Mouse (Mus musculus) left cerebral cortex, postnatal 25 days (tissue): ENCODE measurements at regions not wholly inside any gene's neighbourhood (a gene's known extent, or its start where the extent isn't known, plus 50 kb on each side); places are given as distances from the start of the nearest gene placed in this dataset.
A peak's percentile ranks its signal among the peaks of the same experiment; 100 is the strongest.

Experiments
- DNase-seq, 2 experiments: peaks; one replicate each; pipeline ENCODE4 v3.0.0; 2022; ENCODE audit warnings: low spot score in 2 of 2, mixed read lengths in 1 of 2
- intact Hi-C: fragments of 180-260 bp; cut with DNase I; formaldehyde crosslinking; loops from one replicate; pipeline ENCODE4 v1.15.1; 2025

- DNase-seq: no peak
- intact Hi-C loops: no loop called here
These were observed 510.6 kb upstream of the Plxna2 start for GRCm38 (mm10) chr1:194107271-194107938.

DNA sequence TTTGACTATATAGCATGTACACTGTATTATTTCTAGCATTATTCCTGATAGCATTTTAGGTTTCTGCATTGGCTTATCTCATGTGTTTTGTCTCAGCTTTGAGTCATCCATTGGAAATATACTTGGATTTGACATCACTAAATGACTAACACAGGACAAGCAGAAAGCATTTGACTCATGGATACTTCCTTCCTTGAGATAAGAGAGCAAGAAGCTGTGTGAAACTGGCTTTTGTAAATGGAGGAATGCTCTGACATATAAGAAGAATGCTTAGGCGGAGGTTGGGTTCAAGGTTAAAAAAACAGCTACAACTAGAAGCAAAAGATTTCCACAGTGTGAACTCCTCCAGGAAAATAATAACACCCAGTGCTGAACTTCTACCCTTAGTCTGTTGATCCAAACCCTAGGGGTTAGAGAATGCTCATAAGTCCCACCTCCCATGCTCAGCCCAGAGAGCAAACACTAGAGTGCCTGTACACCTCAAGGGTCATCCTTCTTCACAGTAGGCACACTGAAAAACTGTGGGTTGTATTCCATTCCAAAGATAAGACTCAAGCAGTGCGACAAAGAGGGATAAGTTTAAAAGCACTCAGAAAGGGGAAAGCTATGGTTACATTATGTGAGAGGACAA is 528.0 kb upstream of the Plxna2 start:
- intact Hi-C loops: no loop called here
- peak in 1 of 2 experiments; percentile 31 for DNase-seq

- intact Hi-C loops: loop anchor here (10.0 kb wide), 1 partner anchor 324 kb away; no protein-coding TSS in a partner anchor
- no peak for DNase-seq
These were observed 559.5 kb upstream of the Plxna2 start for GRCm38 (mm10) chr1:194058512-194058911.

DNA sequence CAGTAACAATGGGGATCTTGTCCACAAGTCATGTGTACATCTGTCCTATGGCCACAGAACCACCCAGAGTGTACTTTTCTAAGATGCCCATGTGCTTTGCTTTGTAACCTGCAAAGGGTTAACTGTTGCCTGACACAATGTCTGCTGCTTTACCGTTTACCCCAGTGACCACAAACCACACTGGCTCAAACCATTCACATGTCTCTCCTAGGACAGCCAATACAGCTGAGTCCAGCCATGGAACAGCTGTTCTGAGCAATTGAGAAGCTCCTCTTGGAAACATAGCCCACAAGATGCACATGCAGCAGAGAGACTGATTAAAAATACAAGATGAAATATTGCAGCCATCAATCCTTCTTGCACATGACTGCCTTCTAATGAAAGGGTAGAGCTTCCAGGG is 561.5 kb upstream of the Plxna2 start:
- no peak for DNase-seq
- intact Hi-C loops: loop anchor here (10.0 kb wide), 1 partner anchor 322 kb away; no protein-coding TSS in a partner anchor

- intact Hi-C loops: loop anchor here (2.0 to 10.0 kb wide), 6 partner anchors 203 to 637 kb away; no protein-coding TSS in a partner anchor
These were observed 568.2 kb upstream of the Plxna2 start for GRCm38 (mm10) chr1:194049746-194050351.

DNA sequence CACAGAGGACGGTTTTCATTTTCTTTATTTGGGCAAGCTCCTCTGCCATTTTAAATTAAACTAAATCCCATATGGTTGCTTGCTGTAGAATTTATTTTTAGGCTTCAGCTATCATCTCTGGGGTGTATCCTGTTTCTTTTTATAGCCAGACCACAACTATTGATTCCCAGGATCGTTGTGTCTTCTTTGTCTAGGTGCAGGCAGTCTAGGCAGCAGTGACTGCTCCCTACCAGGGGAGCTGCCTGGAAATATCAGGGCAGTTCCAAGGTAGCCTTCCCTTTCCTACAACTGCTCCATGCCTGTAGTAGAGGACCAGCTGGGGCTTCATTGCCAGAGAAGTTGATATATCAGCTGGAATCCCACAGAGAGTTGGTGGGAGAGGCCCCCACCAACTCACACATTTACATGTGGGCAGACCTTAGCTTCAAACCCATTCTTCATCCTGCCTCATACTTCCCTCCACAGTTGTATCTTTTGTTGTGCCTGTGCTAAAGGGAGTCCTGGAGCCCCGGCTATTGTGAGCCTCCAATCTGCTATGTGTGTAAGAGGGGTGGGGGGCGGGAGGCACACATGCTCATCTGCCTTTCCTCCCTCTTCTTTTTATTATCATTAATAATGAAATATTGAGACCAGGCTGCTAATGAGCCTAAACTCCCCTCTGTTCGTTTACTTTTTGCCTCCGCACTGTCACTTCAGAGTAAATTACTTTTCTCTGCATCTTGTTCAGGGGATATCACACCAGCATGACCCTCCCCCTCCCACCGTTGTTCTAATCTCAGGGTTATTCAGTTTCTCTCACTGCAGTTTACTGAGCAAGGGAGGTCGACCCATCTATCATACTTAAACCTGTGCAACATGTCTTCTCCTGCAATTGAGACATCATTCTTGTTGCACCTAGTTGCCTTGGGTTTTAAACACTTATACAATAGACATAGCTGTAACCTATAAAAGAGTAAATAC is 576.3 kb upstream of the Plxna2 start:
- intact Hi-C loops: loop anchor here (5.0 kb wide), 1 partner anchor 94 kb away; no protein-coding TSS in a partner anchor
- peak; percentile 3 to 44 for DNase-seq

More at GRCm38 (mm10) chr1:194049746-194050351, 568.2 kb upstream of the Plxna2 start:
- DNase-seq: peak; percentile 59 to 96

DNA sequence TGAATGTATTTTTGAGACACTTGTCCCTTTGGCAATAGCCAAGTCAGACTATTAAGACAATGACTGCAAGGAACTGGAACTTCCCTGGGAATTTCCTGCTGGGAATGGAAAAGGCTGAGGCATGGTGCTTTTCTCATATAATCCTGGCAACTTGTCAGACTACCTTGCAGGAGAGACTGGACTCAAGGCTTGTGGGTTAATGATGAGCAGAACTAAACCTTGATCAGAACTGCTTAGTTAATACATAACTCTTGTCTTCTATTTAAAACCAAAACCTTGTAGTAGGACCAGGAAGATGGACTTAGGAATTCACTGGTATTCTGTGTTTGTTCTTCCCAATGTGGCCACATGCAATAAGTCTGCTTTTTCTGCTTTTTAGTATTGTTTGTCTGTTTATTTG is 579.3 kb upstream of the Plxna2 start:
- no peak for DNase-seq
- intact Hi-C loops: no loop called here

DNA sequence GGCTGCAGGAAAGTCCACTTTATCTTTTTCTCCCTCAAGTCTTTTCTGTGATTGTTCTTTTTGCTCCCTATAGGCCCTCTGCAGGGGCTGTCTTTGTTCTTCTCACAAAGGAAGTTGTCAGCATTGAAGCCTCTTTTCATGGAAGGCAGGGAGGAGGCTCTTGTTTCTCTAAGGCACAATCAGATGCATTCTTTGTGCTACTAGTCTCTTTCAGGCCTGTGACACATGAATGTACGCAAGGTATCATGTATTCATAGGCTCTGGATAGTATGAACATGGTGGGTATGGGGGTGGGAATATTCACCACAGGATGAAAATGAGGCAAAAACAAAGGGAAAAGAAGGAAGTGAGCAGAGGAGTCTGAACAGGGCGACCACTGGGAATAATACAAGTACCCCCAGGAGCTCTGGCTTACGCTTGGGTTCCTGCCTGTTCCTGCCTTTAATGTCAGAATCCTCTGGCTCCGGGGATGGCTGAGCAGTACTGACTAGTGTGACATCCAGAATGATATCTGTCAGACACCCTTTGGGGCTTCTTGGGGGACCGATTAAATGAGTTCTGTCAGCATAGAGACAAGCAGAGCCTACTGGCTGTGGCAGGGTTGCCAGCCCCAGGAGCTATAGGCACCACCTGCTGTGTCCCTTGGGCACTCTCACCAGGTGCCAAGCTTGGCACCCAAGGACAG is 583.7 kb upstream of the Plxna2 start:
- intact Hi-C loops: no loop called here

GRCm38 (mm10) chr1:194032603-194033002 is 585.4 kb upstream of the Plxna2 start:
- intact Hi-C loops: no loop called here

More for the DNA sequence above, 583.7 kb upstream of the Plxna2 start:
- DNase-seq: no peak

DNA sequence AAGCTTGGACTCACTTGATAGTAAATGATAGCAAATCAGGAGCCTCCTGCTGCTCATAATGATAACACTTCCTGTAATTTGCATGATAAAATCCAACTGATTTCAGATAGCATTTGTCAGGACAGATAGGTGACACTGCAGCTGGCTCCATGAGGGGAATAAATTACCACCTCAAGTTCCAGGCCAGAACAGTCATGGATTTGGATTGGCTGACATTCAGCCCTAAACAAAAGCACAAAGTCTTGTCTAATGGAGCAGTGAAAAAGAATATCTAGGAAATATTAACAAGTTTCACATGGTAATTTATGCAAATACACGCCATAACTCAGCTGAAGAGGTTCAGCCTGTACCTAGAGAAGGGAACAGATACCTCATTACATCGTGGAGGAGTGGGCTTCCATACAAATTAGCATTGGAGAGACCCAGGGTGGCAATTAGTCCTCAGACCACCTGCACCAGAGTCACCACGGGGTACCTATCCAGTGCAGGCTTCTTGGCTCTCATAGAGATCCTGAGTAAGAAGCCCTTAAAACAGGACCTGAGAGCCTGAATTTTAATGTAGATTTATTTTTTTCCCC is 587.3 kb upstream of the Plxna2 start:
- no peak for DNase-seq
- intact Hi-C loops: no loop called here

More at GRCm38 (mm10) chr1:194032603-194033002, 585.4 kb upstream of the Plxna2 start:
- no peak for DNase-seq

GRCm38 (mm10) chr1:194026958-194027692 is 590.9 kb upstream of the Plxna2 start:
- intact Hi-C loops: no loop called here
- no peak for DNase-seq

DNA sequence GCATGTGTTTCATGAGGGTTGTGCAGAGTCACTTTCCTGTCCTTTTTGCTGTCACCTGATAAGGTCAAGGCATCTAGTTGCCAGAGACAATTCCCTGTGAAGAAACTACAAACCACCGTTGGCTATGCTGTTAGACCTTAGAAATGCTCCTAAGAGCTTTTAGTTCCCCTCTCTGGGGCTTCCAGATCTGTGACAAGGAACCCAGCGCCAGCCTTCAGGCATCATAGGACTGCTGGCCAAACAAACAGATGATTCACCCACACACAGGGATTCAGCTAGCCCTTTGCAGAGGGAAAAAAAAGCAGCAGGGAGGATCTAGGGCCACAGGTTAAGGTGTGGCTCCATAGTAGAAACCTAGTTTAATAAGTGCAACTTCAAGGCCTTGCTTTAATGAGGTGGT is 591.8 kb upstream of the Plxna2 start:
- intact Hi-C loops: no loop called here
- DNase-seq: no peak

DNA sequence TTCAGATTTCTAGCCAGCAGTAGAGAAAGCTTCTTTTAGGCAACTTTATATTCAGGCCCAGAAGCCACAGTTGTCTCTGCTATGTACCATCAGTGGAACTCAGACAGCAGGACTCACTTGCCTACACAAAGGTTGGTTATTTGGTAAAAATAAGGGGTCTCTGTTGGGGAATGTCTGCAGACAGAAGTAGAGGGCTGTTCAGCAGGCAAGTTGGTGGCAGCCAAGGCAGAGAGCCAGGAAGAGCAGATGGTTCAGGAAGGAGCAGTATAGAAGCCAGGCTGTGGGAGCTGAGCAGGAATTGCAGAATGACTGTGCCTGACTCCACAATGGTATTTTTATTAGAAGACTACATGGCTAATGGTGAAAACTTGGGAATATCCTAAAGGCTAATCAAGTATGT is 598.7 kb upstream of the Plxna2 start:
- peak; percentile 48 to 83 for DNase-seq

GRCm38 (mm10) chr1:193992226-193992625 is 622.1 kb upstream of the Camk1g start:
- DNase-seq: no peak
- intact Hi-C loops: no loop called here

More for the DNA sequence above, 598.7 kb upstream of the Plxna2 start:
- intact Hi-C loops: no loop called here

DNA sequence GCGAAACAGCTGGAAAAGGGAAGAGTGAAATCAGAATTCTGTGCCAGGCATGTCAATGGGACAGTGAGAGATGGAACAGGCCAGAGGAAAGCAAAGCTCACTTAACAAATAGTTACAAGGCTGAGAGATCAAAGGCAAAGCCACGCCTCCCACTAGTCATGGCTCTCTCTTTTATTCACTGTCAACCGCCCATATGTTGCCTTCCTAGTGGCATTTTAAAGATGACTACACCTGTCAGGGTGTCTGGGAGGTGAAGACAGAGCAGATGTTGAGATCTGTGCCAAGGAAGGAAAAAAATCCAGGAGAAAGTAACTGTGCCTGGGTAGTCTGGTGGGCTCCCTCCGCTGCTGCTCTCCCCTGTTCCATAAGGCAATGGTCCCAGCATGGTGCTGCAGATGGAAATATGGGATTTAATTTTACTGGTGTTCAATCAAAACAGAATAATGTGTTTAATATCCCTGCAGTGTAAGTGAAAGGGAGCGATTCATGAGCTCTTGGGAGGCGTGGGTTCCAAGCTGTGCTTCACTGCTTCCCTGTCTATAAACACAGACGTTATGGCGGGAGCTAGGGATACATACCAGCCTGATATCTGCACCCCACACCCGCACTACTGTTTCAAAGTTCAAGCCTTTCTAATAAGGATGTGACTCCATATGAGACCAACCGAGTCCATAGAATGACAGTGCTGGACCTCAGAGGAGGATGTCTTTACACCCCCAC is 620.0 kb upstream of the Camk1g start:
- DNase-seq: no peak
- intact Hi-C loops: no loop called here

DNA sequence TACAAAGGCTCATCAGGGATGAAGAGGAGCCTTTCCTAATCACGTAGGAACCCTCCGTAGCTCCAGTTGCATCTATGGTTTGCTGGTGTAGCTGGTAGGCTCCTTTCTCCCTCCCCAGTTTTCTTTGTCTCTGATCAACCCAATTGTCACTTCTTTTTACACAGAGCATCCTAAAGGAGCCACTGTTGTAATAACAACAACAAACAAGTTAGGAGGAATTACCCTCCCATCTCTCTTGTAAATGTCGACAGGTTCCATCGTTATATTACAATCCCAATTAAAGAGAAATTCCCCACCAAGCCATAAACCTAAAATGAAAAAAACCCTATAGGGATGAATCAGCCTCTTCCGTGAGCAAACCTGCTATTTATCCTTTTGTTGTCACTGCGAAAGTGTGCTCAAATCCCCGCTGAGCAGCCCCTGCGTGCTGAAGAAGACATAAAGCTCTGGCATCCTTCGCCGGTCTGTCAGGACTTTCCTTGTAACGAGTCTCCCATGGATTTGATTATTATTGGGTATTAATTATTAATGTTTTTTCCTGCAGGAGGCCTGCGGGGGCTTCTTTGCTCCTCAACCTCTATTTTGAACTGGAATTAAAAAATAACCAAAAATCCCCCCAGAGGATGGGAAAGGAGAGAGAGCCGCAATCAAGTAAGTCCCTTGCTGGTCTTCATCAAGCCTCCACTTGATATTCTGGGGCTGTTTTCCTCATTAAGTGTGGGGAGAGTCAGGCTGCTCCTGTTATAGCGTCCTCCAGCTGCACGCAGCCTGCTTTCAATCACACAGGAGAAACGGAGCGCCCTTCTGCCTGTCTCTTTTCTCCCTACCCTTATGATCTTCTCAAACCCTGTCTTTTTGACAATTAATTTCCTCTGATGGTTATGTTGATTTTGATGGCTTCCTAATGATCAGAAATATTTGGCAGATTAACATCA is 619.1 kb upstream of the Camk1g start:
- intact Hi-C loops: no loop called here
- no peak for DNase-seq
